ENCODE assay signal across 8 mouse cellular contexts in the genomic region with DNA sequence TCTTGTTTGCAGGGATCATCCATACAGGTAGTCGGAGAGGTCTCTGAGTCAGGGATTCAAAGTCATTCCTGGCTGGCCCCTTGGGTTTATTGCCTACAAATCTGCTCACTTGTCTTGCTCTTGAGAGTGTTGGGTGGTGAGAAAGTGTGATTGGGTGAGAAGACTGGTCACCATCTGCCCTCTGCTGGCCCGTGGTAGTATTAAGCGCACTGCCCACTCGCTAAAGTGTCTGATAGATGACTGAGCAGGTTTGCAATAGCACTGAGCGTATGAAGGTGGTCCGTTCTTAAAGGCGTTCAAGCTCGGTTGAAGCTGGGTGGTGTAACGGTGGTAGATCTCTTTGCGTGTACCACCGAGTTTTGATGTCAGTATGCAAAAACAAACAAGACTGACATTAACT. TPM values are rescaled to one million over a fixed set of nuclear protein-coding genes. Genes with fewer than 3 reads are reported as not detected.
DNase-seq lines count a peak whose midpoint lies in the region; ATAC-seq and TF ChIP-seq lines count a peak whose summit lies in the region.

No protein-coding gene starts in this region.

- no peak for TF ChIP-seq POLR2A in bone marrow macrophage, adult 2 months (IDR thresholded peaks at IDR 0.05; ENCODE audit: borderline replicate concordance, low read depth, low read length)
- TF ChIP-seq POLR2A in embryonic fibroblast, embryonic 13.5 days (IDR thresholded peaks at IDR 0.05; ENCODE audit: low read depth, low read length): no peak
- no peak for TF ChIP-seq POLR2A in limb, embryonic 14.5 days (IDR thresholded peaks at IDR 0.05; ENCODE audit: borderline replicate concordance, extremely low read depth, insufficient read depth, insufficient read length)

- TF ChIP-seq CTCF in bone marrow macrophage, adult 2 months (IDR thresholded peaks at IDR 0.05; ENCODE audit: low read depth, low read length): peak; percentile 81
- TF ChIP-seq CTCF in embryonic fibroblast, embryonic 13.5 days (IDR thresholded peaks at IDR 0.05; ENCODE audit: borderline replicate concordance, insufficient read depth, low read length): peak; percentile 85; the same call in 1 of the 2 replicates
- peak; percentile 97 for TF ChIP-seq CTCF in midbrain, postnatal 0 days (IDR thresholded peaks at IDR 0.05)

- H3K4me1 ChIP-seq in bone marrow macrophage, adult 2 months (ENCODE audit: control insufficient read depth, insufficient read depth, low read length): no peaks in the 10 kb centered on the region
- no peaks in the 10 kb centered on the region for H3K4me1 ChIP-seq in embryonic fibroblast, embryonic 13.5 days (ENCODE audit: control insufficient read depth, insufficient read depth, low read length)
- peaks cover 10% of the 10 kb centered on the region for H3K4me1 ChIP-seq in heart, embryonic 10.5 days
- H3K4me1 ChIP-seq in kidney, embryonic 14.5 days (ENCODE audit: control insufficient read depth, insufficient read depth, low read length): no peaks in the 10 kb centered on the region
- H3K4me1 ChIP-seq in limb, embryonic 14.5 days (ENCODE audit: control insufficient read depth, insufficient read depth, low read length): peaks cover 6% of the 10 kb centered on the region
- H3K4me1 ChIP-seq in midbrain, postnatal 0 days (ENCODE audit: insufficient read depth, low read length): no peaks in the 10 kb centered on the region

- peak; percentile 83 for ATAC-seq in kidney, embryonic 14.5 days (ENCODE audit: low FRiP score, low TSS enrichment)
- peak; percentile 84 for ATAC-seq in limb, embryonic 14.5 days (ENCODE audit: low FRiP score, low read depth)
- ATAC-seq in midbrain, postnatal 0 days (ENCODE audit: low FRiP score): peak; percentile 84

- 1% methylated on average over 11 of the region's 11 CpGs for WGBS in heart, embryonic 10.5 days
- WGBS in kidney, embryonic 14.5 days: 1% methylated on average over 11 of the region's 11 CpGs
- 2% methylated on average over 11 of the region's 11 CpGs for WGBS in limb, embryonic 14.5 days
- WGBS in midbrain, postnatal 0 days: 1% methylated on average over 11 of the region's 11 CpGs

- no peaks in the 10 kb centered on the region for H3K9me3 ChIP-seq in heart, embryonic 10.5 days
- H3K9me3 ChIP-seq in kidney, embryonic 14.5 days (ENCODE audit: control insufficient read depth, low read length): no peaks in the 10 kb centered on the region
- H3K9me3 ChIP-seq in limb, embryonic 14.5 days (ENCODE audit: control insufficient read depth, low read length): no peaks in the 10 kb centered on the region
- H3K9me3 ChIP-seq in midbrain, postnatal 0 days (ENCODE audit: low read length): no peaks in the 10 kb centered on the region

- H3K9ac ChIP-seq in kidney, embryonic 14.5 days (ENCODE audit: low read depth, low read length): no peak overlapping the region
- peak overlapping the region; percentile 47; the same call in 1 of the 2 replicates for H3K9ac ChIP-seq in limb, embryonic 14.5 days (ENCODE audit: low read depth, low read length, severe bottlenecking)
- peak overlapping the region; percentile 42 for H3K9ac ChIP-seq in midbrain, postnatal 0 days (replicated peaks; ENCODE audit: low read length, poor library complexity, severe bottlenecking)

- no peak overlapping the region for H3K27ac ChIP-seq in bone marrow macrophage, adult 2 months (ENCODE audit: insufficient read depth, low read depth, low read length)
- H3K27ac ChIP-seq in embryonic fibroblast, embryonic 13.5 days (ENCODE audit: insufficient read depth, low read length): no peak overlapping the region
- H3K27ac ChIP-seq in heart, embryonic 10.5 days: peak overlapping the region; percentile 25; the same call in 1 of the 2 replicates
- no peak overlapping the region for H3K27ac ChIP-seq in kidney, embryonic 14.5 days (ENCODE audit: low read depth, low read length)
- no peak overlapping the region for H3K27ac ChIP-seq in limb, embryonic 14.5 days (replicated peaks; ENCODE audit: low read depth, low read length)
- no peak overlapping the region for H3K27ac ChIP-seq in midbrain, postnatal 0 days (ENCODE audit: low read depth, low read length)

- peak; percentile 84 for DNase-seq in A20 (ENCODE audit: low read depth, low spot score)
- DNase-seq in heart, embryonic 10.5 days (ENCODE audit: low spot score): peak; percentile 94
- DNase-seq in limb, embryonic 14.5 days (ENCODE audit: low spot score): peak; percentile 88
- peak; percentile 90 for DNase-seq in midbrain, postnatal 0 days (ENCODE audit: low spot score)
- peak; percentile 55 to 58 for DNase-seq in spleen, postnatal 36 days (ENCODE audit: low spot score in 2 of 2)

- H3K4me3 ChIP-seq in bone marrow macrophage, adult 2 months (ENCODE audit: insufficient read depth, low read length): peak overlapping the region; percentile 18
- peak overlapping the region; percentile 27; the same call in 1 of the 2 replicates for H3K4me3 ChIP-seq in embryonic fibroblast, embryonic 13.5 days (ENCODE audit: insufficient read depth, low read length)
- H3K4me3 ChIP-seq in heart, embryonic 10.5 days: peak overlapping the region; percentile 65
- H3K4me3 ChIP-seq in kidney, embryonic 14.5 days (ENCODE audit: low read length): peak overlapping the region; percentile 48
- H3K4me3 ChIP-seq in limb, embryonic 14.5 days (replicated peaks; ENCODE audit: low read length): peak overlapping the region; percentile 47
- peak overlapping the region; percentile 45 for H3K4me3 ChIP-seq in midbrain, postnatal 0 days (ENCODE audit: low read depth, low read length)

- H3K4me2 ChIP-seq in kidney, embryonic 14.5 days (replicated peaks; ENCODE audit: low read depth, low read length): peak overlapping the region; percentile 92
- peak overlapping the region; percentile 93 for H3K4me2 ChIP-seq in limb, embryonic 14.5 days (replicated peaks; ENCODE audit: low read depth, low read length, severe bottlenecking)
- H3K4me2 ChIP-seq in midbrain, postnatal 0 days (ENCODE audit: low read depth, low read length, poor library complexity, severe bottlenecking): peak overlapping the region; percentile 85

- no peaks in the 10 kb centered on the region for H3K36me3 ChIP-seq in heart, embryonic 10.5 days
- H3K36me3 ChIP-seq in kidney, embryonic 14.5 days (ENCODE audit: control insufficient read depth, insufficient read depth, low read length): no peaks in the 10 kb centered on the region
- no peaks in the 10 kb centered on the region for H3K36me3 ChIP-seq in limb, embryonic 14.5 days (ENCODE audit: control insufficient read depth, insufficient read depth, low read length)
- no peaks in the 10 kb centered on the region for H3K36me3 ChIP-seq in midbrain, postnatal 0 days (ENCODE audit: insufficient read depth, low read length)

- H3K27me3 ChIP-seq in heart, embryonic 10.5 days (ENCODE audit: insufficient read depth, poor library complexity, severe bottlenecking): peaks cover 15% of the 10 kb centered on the region
- no peaks in the 10 kb centered on the region for H3K27me3 ChIP-seq in kidney, embryonic 14.5 days (ENCODE audit: control insufficient read depth, insufficient read depth, low read length)
- H3K27me3 ChIP-seq in limb, embryonic 14.5 days (ENCODE audit: control insufficient read depth, insufficient read depth, low read length): no peaks in the 10 kb centered on the region
- H3K27me3 ChIP-seq in midbrain, postnatal 0 days (ENCODE audit: insufficient read depth, low read length): no peaks in the 10 kb centered on the region

RNA-seq across cellular contexts. Expression of gene Lpin3, which starts 6.8 kb away (rescaled TPM):
- not detected in 2 replicates for polyA plus RNA-seq in bone marrow macrophage, adult 2 months (2012; ENCODE audit: insufficient read depth, insufficient read length, missing spikeins)
- 3.1 and 4.8 TPM in 2 replicates for polyA plus RNA-seq in embryonic fibroblast, embryonic 13.5 days (2011; ENCODE audit: insufficient read length, low read depth, missing spikeins)
- polyA plus RNA-seq in heart, embryonic 10.5 days (2016; fragmentation: Nextera tagmentation; extraction: Ambion mirVana): 1.9 and 2.4 TPM in 2 replicates
- 1.1 and 1.9 TPM in 2 replicates for polyA plus RNA-seq in kidney, embryonic 14.5 days (2014; fragmentation: Nextera tagmentation; extraction: Ambion mirVana)
- 2.6 and 2.9 TPM in 2 replicates for polyA plus RNA-seq in limb, embryonic 14.5 days (2012; rRNA removed)
- 1.8 and 2.3 TPM in 2 replicates for polyA plus RNA-seq in limb, embryonic 14.5 days (2014; fragmentation: Nextera tagmentation; extraction: Ambion mirVana)
- total RNA-seq in midbrain, postnatal 0 days (2014; rRNA removed): 1.1 and 3.7 TPM in 2 replicates
- polyA plus RNA-seq in midbrain, postnatal 0 days (2015; fragmentation: Nextera tagmentation; extraction: Ambion mirVana): 0.38 and 0.55 TPM in 2 replicates

RNA-seq across cellular contexts. Expression of gene Zhx3, which starts 14.5 kb away (rescaled TPM):
- polyA plus RNA-seq in bone marrow macrophage, adult 2 months (2012; ENCODE audit: insufficient read depth, insufficient read length, missing spikeins): 4.9 and 6.1 TPM in 2 replicates
- polyA plus RNA-seq in embryonic fibroblast, embryonic 13.5 days (2011; ENCODE audit: insufficient read length, low read depth, missing spikeins): 11.7 and 14.1 TPM in 2 replicates
- 5.9 and 6.1 TPM in 2 replicates for polyA plus RNA-seq in heart, embryonic 10.5 days (2016; fragmentation: Nextera tagmentation; extraction: Ambion mirVana)
- polyA plus RNA-seq in kidney, embryonic 14.5 days (2014; fragmentation: Nextera tagmentation; extraction: Ambion mirVana): 7.0 and 10.2 TPM in 2 replicates
- polyA plus RNA-seq in limb, embryonic 14.5 days (2012; rRNA removed): 6.5 and 8.3 TPM in 2 replicates
- polyA plus RNA-seq in limb, embryonic 14.5 days (2014; fragmentation: Nextera tagmentation; extraction: Ambion mirVana): 13.7 and 14.5 TPM in 2 replicates
- 43.9 and 63.9 TPM in 2 replicates for total RNA-seq in midbrain, postnatal 0 days (2014; rRNA removed)
- polyA plus RNA-seq in midbrain, postnatal 0 days (2015; fragmentation: Nextera tagmentation; extraction: Ambion mirVana): 17.3 and 18.7 TPM in 2 replicates

RNA-seq across cellular contexts. Expression of gene Emilin3, which starts 24.8 kb away (rescaled TPM):
- not detected in 2 replicates for polyA plus RNA-seq in bone marrow macrophage, adult 2 months (2012; ENCODE audit: insufficient read depth, insufficient read length, missing spikeins)
- 0.19 TPM in 1 of 2 replicates, not detected in the other for polyA plus RNA-seq in embryonic fibroblast, embryonic 13.5 days (2011; ENCODE audit: insufficient read length, low read depth, missing spikeins)
- polyA plus RNA-seq in heart, embryonic 10.5 days (2016; fragmentation: Nextera tagmentation; extraction: Ambion mirVana): 1.2 and 2.5 TPM in 2 replicates
- polyA plus RNA-seq in kidney, embryonic 14.5 days (2014; fragmentation: Nextera tagmentation; extraction: Ambion mirVana): 2.0 and 3.5 TPM in 2 replicates
- polyA plus RNA-seq in limb, embryonic 14.5 days (2012; rRNA removed): 69.3 and 89.0 TPM in 2 replicates
- polyA plus RNA-seq in limb, embryonic 14.5 days (2014; fragmentation: Nextera tagmentation; extraction: Ambion mirVana): 30.3 and 32.3 TPM in 2 replicates
- 0.55 and 1.6 TPM in 2 replicates for total RNA-seq in midbrain, postnatal 0 days (2014; rRNA removed)
- polyA plus RNA-seq in midbrain, postnatal 0 days (2015; fragmentation: Nextera tagmentation; extraction: Ambion mirVana): 0.44 and 0.51 TPM in 2 replicates
